Mouse (Mus musculus) forebrain, embryonic 15.5 days (tissue): ENCODE results near the gene Dsn1. TPM values are rescaled to one million over a fixed set of nuclear protein-coding genes. Genes with fewer than 3 reads are reported as not detected.

ENCODE experiments used
- ATAC-seq: fragments of 200-750 bp; cut with Nextera tagmentation; replicated peaks from 2 replicates; pipeline ENCODE4 v1.8.0; 2017; ENCODE audit warnings: mild to moderate bottlenecking, moderate TSS enrichment, moderate library complexity
- H3K27ac ChIP-seq: fragments of 300-500 bp; sonication (generic); replicated peaks from 2 replicates; pipeline ENCODE4 v1.5.1; 2015; ENCODE audit warnings: mild to moderate bottlenecking, inconsistent platforms
- H3K27me3 ChIP-seq: fragments of 300-500 bp; sonication (generic); 2 replicates; pipeline ENCODE4 v1.6.1; 2015; ENCODE audit warnings: inconsistent platforms
- H3K36me3 ChIP-seq: fragments of 300-500 bp; sonication (generic); 2 replicates; pipeline ENCODE4 v1.6.1; 2015; ENCODE audit warnings: mild to moderate bottlenecking, inconsistent platforms
- H3K4me1 ChIP-seq: fragments of 300-500 bp; sonication (generic); 2 replicates; pipeline ENCODE4 v1.6.1; 2015; ENCODE audit warnings: inconsistent platforms
- H3K4me2 ChIP-seq: fragments of 300-500 bp; sonication (generic); replicated peaks from 2 replicates; pipeline ENCODE4 v1.6.1; 2015; ENCODE audit warnings: mild to moderate bottlenecking, inconsistent platforms
- H3K4me3 ChIP-seq: fragments of 300-500 bp; sonication (generic); 2 replicates; pipeline ENCODE4 v1.5.1; 2015; ENCODE audit warnings: mild to moderate bottlenecking, inconsistent platforms
- H3K9ac ChIP-seq: fragments of 300-500 bp; sonication (generic); replicated peaks from 2 replicates; pipeline ENCODE4 v1.6.1; 2015; ENCODE audit warnings: mild to moderate bottlenecking, inconsistent platforms
- H3K9me3 ChIP-seq: fragments of 300-500 bp; sonication (generic); 2 replicates; pipeline ENCODE4 v1.6.1; 2016; ENCODE audit warnings: inconsistent platforms
- WGBS: fragments of 180-500 bp; shearing (Covaris S2); methylation state at CpG from one replicate; pipeline ENCODE4 v1.1.7; 2015; ENCODE audit warnings: mixed read lengths; 5-methylcytosine and 5-hydroxymethylcytosine counted together
- polyA plus RNA-seq: library from polyadenylated mRNA; unstranded; fragments of >200 nt; fragmentation: Nextera tagmentation; extraction: Ambion mirVana; gene quantifications from 2 replicates; pipeline ENCODE4 v1.2.1, GENCODE M21; 2015

Dsn1 gene
- polyA plus RNA-seq, 1 experiment from 2014 or later, result 21.7 TPM

- Histone ChIP-seq H3K27ac (no peak overlapping the region), H3K4me3 (no peak overlapping the region), H3K4me2 (no peak overlapping the region), H3K9me3 (no peaks in the 10 kb centered on the region), H3K36me3 (peaks cover 72% of the 10 kb centered on the region), H3K9ac (no peak overlapping the region), H3K4me1 (no peaks in the 10 kb centered on the region), H3K27me3 (no peaks in the 10 kb centered on the region)
- WGBS, result 86% methylated on average over 18 of the region's 18 CpGs
- ATAC-seq, result no peak
Measured at GRCm38 (mm10) chr2:157016529-157017270, 9.7 kb upstream of the Dsn1 start.

GRCm38 (mm10) chr2:157012341-157012740, 5.4 kb upstream of the Dsn1 start:
- Histone ChIP-seq H3K27me3 (no peaks in the 10 kb centered on the region), H3K36me3 (peaks cover 31% of the 10 kb centered on the region), H3K4me3 (no peak overlapping the region), H3K27ac (no peak overlapping the region), H3K4me1 (peaks cover 3% of the 10 kb centered on the region), H3K9ac (no peak overlapping the region), H3K4me2 (no peak overlapping the region), H3K9me3 (no peaks in the 10 kb centered on the region)
- ATAC-seq, result no peak
- WGBS, result 92% methylated on average over 6 of the region's 6 CpGs

GRCm38 (mm10) chr2:157010634-157011310, 3.8 kb upstream of the Dsn1 start:
- whole genome bisulfite sequencing, result 65% methylated on average over 11 of the region's 11 CpGs
- no peak overlapping the region for H3K27ac ChIP-seq
- ATAC-seq, result no peak
- H3K27me3 ChIP-seq, result no peaks in the 10 kb centered on the region
- peaks cover 15% of the 10 kb centered on the region for H3K36me3 ChIP-seq
- peaks cover 16% of the 10 kb centered on the region for H3K4me1 ChIP-seq
- H3K9ac ChIP-seq, result no peak overlapping the region
- no peak overlapping the region for H3K4me3 ChIP-seq
- no peaks in the 10 kb centered on the region for H3K9me3 ChIP-seq
- H3K4me2 ChIP-seq, result no peak overlapping the region

- Histone ChIP-seq H3K9me3 (no peaks in the 10 kb centered on the region), H3K36me3 (0 out of 2 replicates have a peak, but pooled peaks cover 11% of the 10 kb centered on the region), H3K4me3 (no peak overlapping the region), H3K9ac (no peak overlapping the region), H3K4me2 (no peak overlapping the region), H3K27ac (no peak overlapping the region), H3K4me1 (peaks cover 18% of the 10 kb centered on the region), H3K27me3 (no peaks in the 10 kb centered on the region)
- ATAC-seq, result no peak
Measured at GRCm38 (mm10) chr2:157010121-157010520, 3.2 kb upstream of the Dsn1 start.

- Histone ChIP-seq H3K4me2 (no peak overlapping the region), H3K9ac (no peak overlapping the region), H3K4me1 (peaks cover 18% of the 10 kb centered on the region), H3K4me3 (no peak overlapping the region), H3K27ac (no peak overlapping the region), H3K36me3 (no peaks in the 10 kb centered on the region), H3K9me3 (no peaks in the 10 kb centered on the region), H3K27me3 (no peaks in the 10 kb centered on the region)
- no peak for ATAC-seq
Measured at GRCm38 (mm10) chr2:157008509-157008908, 1.6 kb upstream of the Dsn1 start.

GRCm38 (mm10) chr2:157007234-157007596, 261 bp upstream of the Dsn1 start:
- Histone ChIP-seq H3K4me2 (peak overlapping the region; percentile 98), H3K36me3 (no peaks in the 10 kb centered on the region), H3K27ac (peak overlapping the region; percentile 77), H3K4me1 (peaks cover 18% of the 10 kb centered on the region), H3K9me3 (no peaks in the 10 kb centered on the region), H3K27me3 (no peaks in the 10 kb centered on the region), H3K9ac (peak overlapping the region; percentile 71), H3K4me3 (peak overlapping the region; percentile 79)
- peak; percentile 36 for ATAC-seq
- WGBS, result 28% methylated on average over 5 of the region's 5 CpGs

GRCm38 (mm10) chr2:157002321-157002720, 4.6 kb downstream of the Dsn1 start:
- no peak overlapping the region for H3K27ac ChIP-seq
- no peak for ATAC-seq
- H3K27me3 ChIP-seq, result no peaks in the 10 kb centered on the region
- H3K4me1 ChIP-seq, result peaks cover 15% of the 10 kb centered on the region
- H3K36me3 ChIP-seq, result no peaks in the 10 kb centered on the region
- no peak overlapping the region for H3K4me3 ChIP-seq
- H3K9me3 ChIP-seq, result no peaks in the 10 kb centered on the region
- H3K9ac ChIP-seq, result no peak overlapping the region
- H3K4me2 ChIP-seq, result no peak overlapping the region
- 95% methylated on average over 4 of the region's 4 CpGs for WGBS

- H3K4me2 ChIP-seq, result no peak overlapping the region
- H3K27ac ChIP-seq, result no peak overlapping the region
- no peaks in the 10 kb centered on the region for H3K27me3 ChIP-seq
- no peaks in the 10 kb centered on the region for H3K9me3 ChIP-seq
- H3K36me3 ChIP-seq, result peaks cover 3% of the 10 kb centered on the region; the same call in 1 of the 2 replicates
- H3K9ac ChIP-seq, result no peak overlapping the region
- H3K4me3 ChIP-seq, result no peak overlapping the region
- no peak for ATAC-seq
- 82% methylated on average over 5 of the region's 5 CpGs for WGBS
- H3K4me1 ChIP-seq, result no peaks in the 10 kb centered on the region
Measured at GRCm38 (mm10) chr2:156998263-156998662, 8.7 kb downstream of the Dsn1 start.

GRCm38 (mm10) chr2:156996576-156996975, 10.4 kb downstream of the Dsn1 start:
- H3K27ac ChIP-seq, result no peak overlapping the region
- no peaks in the 10 kb centered on the region for H3K4me1 ChIP-seq
- H3K4me3 ChIP-seq, result no peak overlapping the region
- peaks cover 3% of the 10 kb centered on the region; the same call in 1 of the 2 replicates for H3K36me3 ChIP-seq
- no peak overlapping the region for H3K4me2 ChIP-seq
- no peaks in the 10 kb centered on the region for H3K9me3 ChIP-seq
- no peak overlapping the region for H3K9ac ChIP-seq
- H3K27me3 ChIP-seq, result no peaks in the 10 kb centered on the region
- no peak for ATAC-seq
- WGBS, result 73% methylated on average over 6 of the region's 6 CpGs

- H3K27ac ChIP-seq, result peak within 1 kb of the TSS; percentile 83
- WGBS, result under 1% methylated on average over 66 of the region's 66 CpGs
- H3K9ac ChIP-seq, result peak within 1 kb of the TSS; percentile 91
- ATAC-seq, result peak; percentile 97
- H3K4me3 ChIP-seq, result peak within 1 kb of the TSS; percentile 98
- H3K4me2 ChIP-seq, result peak within 1 kb of the TSS; percentile 78
- H3K4me1 ChIP-seq, result peaks cover 26% of the 10 kb centered on the region
- no peaks in the 10 kb centered on the region for H3K9me3 ChIP-seq
- no peaks in the 10 kb centered on the region for H3K27me3 ChIP-seq
- peaks cover 3% of the 10 kb centered on the region; the same call in 1 of the 2 replicates for H3K36me3 ChIP-seq
Measured at GRCm38 (mm10) chr2:156991470-156992319, 15.3 kb downstream of the Dsn1 start, which contains the start of gene Ndrg3. TSS of gene Ndrg3 (minus strand) at chr2:156992056.

- H3K9ac ChIP-seq, result peak overlapping the region; percentile 91
- 0 out of 2 replicates have a peak, but pooled peaks have one; percentile 12 for ATAC-seq
- H3K27me3 ChIP-seq, result no peaks in the 10 kb centered on the region
- H3K36me3 ChIP-seq, result peaks cover 3% of the 10 kb centered on the region; the same call in 1 of the 2 replicates
- H3K27ac ChIP-seq, result no peak overlapping the region
- no peaks in the 10 kb centered on the region for H3K9me3 ChIP-seq
- WGBS, result 2% methylated on average over 16 of the region's 16 CpGs
- peak overlapping the region; percentile 98 for H3K4me3 ChIP-seq
- peaks cover 26% of the 10 kb centered on the region for H3K4me1 ChIP-seq
- H3K4me2 ChIP-seq, result peak overlapping the region; percentile 78
Measured at GRCm38 (mm10) chr2:156990727-156991431, 16.1 kb downstream of the Dsn1 start.
